Mouse (Mus musculus): ENCODE results near the gene Gck. TPM values are rescaled to one million over a fixed set of nuclear protein-coding genes. Genes with fewer than 3 reads are reported as not detected.
"Not testable (repeated sequence)": the region's sequence is repeated elsewhere in the genome, so short reads cannot be mapped to it uniquely, and the experiment has no call there.

Gene Gck
- total RNA-seq, 2 experiments from 2014 or later: 2.4 to 3.7 TPM

- DNase-seq: no peak
These were observed 4.6 kb upstream of the Gck start for GRCm38 (mm10) chr11:5954435-5954834.

GRCm38 (mm10) chr11:5953130-5953765, 3.4 kb upstream of the Gck start:
- no peak for DNase-seq

- no peak for DNase-seq
These were observed 2.6 kb upstream of the Gck start for GRCm38 (mm10) chr11:5952501-5952900.

GRCm38 (mm10) chr11:5948546-5949250, 1.2 kb downstream of the Gck start:
- no peak for DNase-seq

- no peak for DNase-seq
These were observed 2.1 kb downstream of the Gck start for GRCm38 (mm10) chr11:5947796-5948195.

- no peak for DNase-seq
These were observed 4.8 kb downstream of the Gck start for GRCm38 (mm10) chr11:5945096-5945495.

- no peak for DNase-seq
These were observed 6.9 kb downstream of the Gck start for GRCm38 (mm10) chr11:5942966-5943365.

- not testable (repeated sequence) for DNase-seq
These were observed 15.3 kb downstream of the Gck start for GRCm38 (mm10) chr11:5934531-5934930.

- not testable (repeated sequence) for DNase-seq
These were observed 17.9 kb downstream of the Gck start for GRCm38 (mm10) chr11:5931947-5932346.

GRCm38 (mm10) chr11:5930578-5930977, 19.3 kb downstream of the Gck start:
- DNase-seq: no peak

GRCm38 (mm10) chr11:5926696-5927220, 23.1 kb downstream of the Gck start:
- no peak for DNase-seq

GRCm38 (mm10) chr11:5924699-5925098, 25.2 kb downstream of the Gck start:
- DNase-seq: no peak

- no peak for DNase-seq
These were observed 29.4 kb downstream of the Gck start for GRCm38 (mm10) chr11:5920323-5920960.

- no peak for DNase-seq
These were observed 30.3 kb downstream of the Gck start for GRCm38 (mm10) chr11:5919606-5920005.

GRCm38 (mm10) chr11:5918111-5918510, 31.8 kb downstream of the Gck start:
- no peak for DNase-seq

- no peak for DNase-seq
These were observed 33.7 kb downstream of the Gck start for GRCm38 (mm10) chr11:5916178-5916548.

- no peak for DNase-seq
These were observed 34.3 kb downstream of the Gck start for GRCm38 (mm10) chr11:5915429-5916177.

- no peak for DNase-seq
These were observed 34.9 kb downstream of the Gck start for GRCm38 (mm10) chr11:5914940-5915339.

GRCm38 (mm10) chr11:5913936-5914335, 35.9 kb downstream of the Gck start:
- DNase-seq: no peak

GRCm38 (mm10) chr11:5913256-5913655, 36.6 kb downstream of the Gck start:
- DNase-seq: no peak

- peak; percentile 66 to 69 for DNase-seq
These were observed 37.2 kb downstream of the Gck start for GRCm38 (mm10) chr11:5912635-5913034.

- DNase-seq: no peak
These were observed 41.2 kb downstream of the Gck start for GRCm38 (mm10) chr11:5908642-5909041.

GRCm38 (mm10) chr11:5907096-5907495, 42.8 kb downstream of the Gck start:
- DNase-seq: no peak
